Mouse (Mus musculus): ENCODE results near the gene Pigm. TPM values are rescaled to one million over a fixed set of nuclear protein-coding genes. Genes with fewer than 3 reads are reported as not detected.

Pigm gene
- 9.3 TPM for polyA plus RNA-seq (2017; shearing (Covaris generic))

DNA sequence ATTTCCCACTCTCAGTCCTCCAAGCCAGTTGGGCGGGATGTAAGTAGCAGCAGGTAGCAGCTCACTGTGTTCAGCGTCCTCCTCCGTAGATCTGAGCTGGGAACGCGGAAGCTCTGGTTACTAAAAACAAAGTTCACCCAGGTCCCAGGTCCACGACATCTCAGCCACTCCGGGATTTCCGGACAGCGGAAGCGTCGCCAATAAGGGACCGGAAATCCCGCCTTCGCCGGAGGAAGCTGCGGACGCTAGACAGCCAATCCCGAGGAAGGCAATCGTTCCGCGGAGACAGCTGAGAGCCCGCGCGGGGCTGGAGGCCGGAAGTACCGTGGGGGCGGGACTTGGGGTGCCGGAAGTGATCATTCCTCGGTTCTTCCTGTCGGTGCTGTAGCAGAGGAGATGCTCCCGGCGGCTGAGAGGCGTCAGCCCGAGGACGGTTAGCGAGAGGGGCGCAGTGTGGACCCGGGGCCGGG lies at the start of gene Pigm:
Gene Pigm (plus strand): TSS at position 349 of the 470 bp plus-strand sequence.

DNA sequence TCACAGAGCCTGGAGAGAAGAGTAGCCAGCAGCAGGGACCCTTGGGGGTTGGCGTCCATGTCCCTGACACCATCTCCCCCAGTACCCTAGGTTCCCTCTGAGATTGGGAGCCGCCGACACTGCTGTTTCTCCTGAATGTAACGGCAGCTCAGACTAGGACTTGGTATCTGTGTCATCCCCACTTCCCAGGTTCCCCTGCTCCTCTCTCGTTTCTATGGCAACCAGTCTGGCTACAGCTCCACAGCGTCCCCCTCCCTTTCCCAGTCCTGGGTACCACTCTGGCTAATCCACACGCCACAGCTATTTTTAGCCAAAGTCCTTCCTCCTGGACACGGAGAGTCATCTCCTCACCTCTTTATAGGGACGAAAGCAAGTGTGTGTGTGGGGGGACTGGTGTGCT lies 47.2 kb upstream of the Pigm start, which contains the start of gene Kcnj9:
Gene Kcnj9 (minus strand): TSS at position 188 of the 400 bp plus-strand sequence.

GRCm38 (mm10) chr1:172340729-172341321 lies 35.5 kb upstream of the Pigm start, which contains the start of gene Kcnj10:
Gene Kcnj10, plus strand, starts transcription at chr1:172341210.

Other genes with a start within 250 kb of the Pigm start
- gene Pex19, start 249.8 kb upstream of the Pigm start, polyA plus RNA-seq (2017; shearing (Covaris generic)) = 66.5 TPM
- 183 TPM for gene Dcaf8, start 228.5 kb upstream of the Pigm start, polyA plus RNA-seq (2017; shearing (Covaris generic))
- gene Pea15a, start 169.7 kb upstream of the Pigm start, polyA plus RNA-seq (2017; shearing (Covaris generic)) = 80.0 TPM
- 0.15 TPM for gene Casq1, start 156.7 kb upstream of the Pigm start, polyA plus RNA-seq (2017; shearing (Covaris generic))
- not detected for gene Atp1a4, start 118.1 kb upstream of the Pigm start, polyA plus RNA-seq (2017; shearing (Covaris generic))
- gene Igsf8, start 114.9 kb upstream of the Pigm start, polyA plus RNA-seq (2017; shearing (Covaris generic)) = 26.3 TPM
- 0.22 TPM for gene Atp1a2, start 78.5 kb upstream of the Pigm start, polyA plus RNA-seq (2017; shearing (Covaris generic))
- gene Kcnj9, start 47.2 kb upstream of the Pigm start, polyA plus RNA-seq (2017; shearing (Covaris generic)) = not detected
- not detected for gene Kcnj10, start 35.3 kb upstream of the Pigm start, polyA plus RNA-seq (2017; shearing (Covaris generic))
- gene Slamf9, start 98.8 kb downstream of the Pigm start, polyA plus RNA-seq (2017; shearing (Covaris generic)) = not detected
- 2.3 TPM for gene Igsf9, start 105.2 kb downstream of the Pigm start, polyA plus RNA-seq (2017; shearing (Covaris generic))
- gene Tagln2, start 123.5 kb downstream of the Pigm start, polyA plus RNA-seq (2017; shearing (Covaris generic)) = 369 TPM
- 0.37 TPM for gene Cfap45, start 144.3 kb downstream of the Pigm start, polyA plus RNA-seq (2017; shearing (Covaris generic))
- gene Vsig8, start 179.4 kb downstream of the Pigm start, polyA plus RNA-seq (2017; shearing (Covaris generic)) = not detected
- gene Slamf8, start 214.0 kb downstream of the Pigm start, polyA plus RNA-seq (2017; shearing (Covaris generic)) = 0.16 TPM
- not detected for gene Fcrl6, start 226.0 kb downstream of the Pigm start, polyA plus RNA-seq (2017; shearing (Covaris generic))